Mouse (Mus musculus) limb, embryonic 12.5 days (tissue): ENCODE measurements at regions not wholly inside any gene's neighbourhood (a gene's known extent, or its start where the extent isn't known, plus 50 kb on each side); places are given as distances from the start of the nearest gene placed in this dataset.

ENCODE experiments used
- ATAC-seq: fragments of 200-750 bp; cut with Nextera tagmentation; 2 replicates; pipeline ENCODE4 v1.8.0; 2017; ENCODE audit warnings: low read depth, moderate TSS enrichment; ENCODE audit not compliant: insufficient number of reproducible peaks, insufficient read depth, low FRiP score, low TSS enrichment
- H3K27ac ChIP-seq: fragments of 300-500 bp; sonication (generic); 2 replicates; pipeline ENCODE4 v1.5.1; 2016; ENCODE audit warnings: mild to moderate bottlenecking, moderate library complexity
- H3K27me3 ChIP-seq: fragments of 300-500 bp; sonication (generic); 2 replicates; pipeline ENCODE4 v1.6.1; 2016; ENCODE audit warnings: mild to moderate bottlenecking, moderate library complexity
- H3K36me3 ChIP-seq: fragments of 300-500 bp; sonication (generic); 2 replicates; pipeline ENCODE4 v1.6.1; 2016; ENCODE audit warnings: mild to moderate bottlenecking, moderate library complexity
- H3K4me1 ChIP-seq: fragments of 300-500 bp; sonication (generic); replicated peaks from 2 replicates; pipeline ENCODE4 v1.6.1; 2016
- H3K4me2 ChIP-seq: fragments of 300-500 bp; sonication (generic); 2 replicates; pipeline ENCODE4 v1.6.1; 2016; ENCODE audit warnings: mild to moderate bottlenecking, moderate library complexity
- H3K4me3 ChIP-seq: fragments of 300-500 bp; sonication (generic); replicated peaks from 2 replicates; pipeline ENCODE4 v1.5.1; 2016; ENCODE audit warnings: mild to moderate bottlenecking
- H3K9ac ChIP-seq: fragments of 300-500 bp; sonication (generic); replicated peaks from 2 replicates; pipeline ENCODE4 v1.6.1; 2016; ENCODE audit warnings: mild to moderate bottlenecking, moderate library complexity
- H3K9me3 ChIP-seq: fragments of 300-500 bp; sonication (generic); 2 replicates; pipeline ENCODE4 v1.6.1; 2016; ENCODE audit warnings: mild to moderate bottlenecking, moderate library complexity
- WGBS: fragments of 180-500 bp; shearing (Covaris S2); methylation state at CpG from one replicate; pipeline ENCODE4 v1.1.7; 2016; 5-methylcytosine and 5-hydroxymethylcytosine counted together

GRCm38 (mm10) chr8:18536059-18536458 is 442.0 kb downstream of the Defb40 start:
- no peaks in the 10 kb centered on the region for H3K36me3 ChIP-seq
- H3K27me3 ChIP-seq: no peaks in the 10 kb centered on the region
- no peak for ATAC-seq
- 75% methylated on average over 2 of the region's 2 CpGs for WGBS
- no peak overlapping the region for H3K27ac ChIP-seq
- no peaks in the 10 kb centered on the region for H3K9me3 ChIP-seq
- H3K4me2 ChIP-seq: no peak overlapping the region
- H3K4me3 ChIP-seq: no peak overlapping the region
- H3K9ac ChIP-seq: no peak overlapping the region
- no peaks in the 10 kb centered on the region for H3K4me1 ChIP-seq

GRCm38 (mm10) chr8:18528120-18528519 is 449.9 kb downstream of the Defb40 start:
- H3K36me3 ChIP-seq: no peaks in the 10 kb centered on the region
- no peak for ATAC-seq
- no peaks in the 10 kb centered on the region for H3K4me1 ChIP-seq
- H3K9ac ChIP-seq: no peak overlapping the region
- no peak overlapping the region for H3K27ac ChIP-seq
- no peak overlapping the region for H3K4me2 ChIP-seq
- WGBS: 86% methylated on average over 6 of the region's 6 CpGs
- no peaks in the 10 kb centered on the region for H3K27me3 ChIP-seq
- no peaks in the 10 kb centered on the region for H3K9me3 ChIP-seq
- H3K4me3 ChIP-seq: no peak overlapping the region

GRCm38 (mm10) chr8:18512409-18512808 is 465.6 kb downstream of the Defb40 start:
- no peaks in the 10 kb centered on the region for H3K36me3 ChIP-seq
- no peak overlapping the region for H3K27ac ChIP-seq
- no peaks in the 10 kb centered on the region for H3K27me3 ChIP-seq
- no peak for ATAC-seq
- no peak overlapping the region for H3K4me3 ChIP-seq
- H3K9me3 ChIP-seq: no peaks in the 10 kb centered on the region
- 66% methylated on average over 2 of the region's 2 CpGs for WGBS
- H3K4me2 ChIP-seq: no peak overlapping the region
- H3K9ac ChIP-seq: no peak overlapping the region
- H3K4me1 ChIP-seq: no peaks in the 10 kb centered on the region

- Histone ChIP-seq H3K36me3 (no peaks in the 10 kb centered on the region), H3K9me3 (no peaks in the 10 kb centered on the region), H3K9ac (no peak overlapping the region), H3K27ac (no peak overlapping the region), H3K4me3 (no peak overlapping the region), H3K4me2 (no peak overlapping the region), H3K27me3 (no peaks in the 10 kb centered on the region), H3K4me1 (no peaks in the 10 kb centered on the region)
- 85% methylated on average over 13 of the region's 13 CpGs for WGBS
- ATAC-seq: no peak
Observed at GRCm38 (mm10) chr8:18506158-18507022, 471.7 kb downstream of the Defb40 start.

GRCm38 (mm10) chr8:18490620-18491019 is 487.4 kb downstream of the Defb40 start:
- WGBS: 83% methylated on average over 5 of the region's 5 CpGs
- H3K9me3 ChIP-seq: no peaks in the 10 kb centered on the region
- H3K4me3 ChIP-seq: no peak overlapping the region
- ATAC-seq: no peak
- no peaks in the 10 kb centered on the region for H3K4me1 ChIP-seq
- no peaks in the 10 kb centered on the region for H3K36me3 ChIP-seq
- no peaks in the 10 kb centered on the region for H3K27me3 ChIP-seq
- H3K4me2 ChIP-seq: no peak overlapping the region
- H3K9ac ChIP-seq: no peak overlapping the region
- H3K27ac ChIP-seq: no peak overlapping the region

GRCm38 (mm10) chr8:18480081-18480480 is 498.0 kb downstream of the Defb40 start:
- Histone ChIP-seq H3K4me3 (no peak overlapping the region), H3K27ac (no peak overlapping the region), H3K27me3 (no peaks in the 10 kb centered on the region), H3K36me3 (no peaks in the 10 kb centered on the region), H3K9me3 (no peaks in the 10 kb centered on the region), H3K9ac (no peak overlapping the region), H3K4me2 (no peak overlapping the region), H3K4me1 (no peaks in the 10 kb centered on the region)
- 75% methylated on average over 3 of the region's 3 CpGs for WGBS
- ATAC-seq: no peak

GRCm38 (mm10) chr8:18478166-18478565 is 499.9 kb downstream of the Defb40 start:
- no peak for ATAC-seq
- WGBS: 89% methylated on average over 4 of the region's 4 CpGs
- Histone ChIP-seq H3K36me3 (no peaks in the 10 kb centered on the region), H3K27ac (no peak overlapping the region), H3K27me3 (no peaks in the 10 kb centered on the region), H3K4me1 (no peaks in the 10 kb centered on the region), H3K9ac (no peak overlapping the region), H3K9me3 (no peaks in the 10 kb centered on the region), H3K4me2 (no peak overlapping the region), H3K4me3 (no peak overlapping the region)

GRCm38 (mm10) chr8:18467511-18467910 is 510.5 kb downstream of the Defb40 start:
- Histone ChIP-seq H3K9ac (no peak overlapping the region), H3K36me3 (no peaks in the 10 kb centered on the region), H3K9me3 (no peaks in the 10 kb centered on the region), H3K27me3 (no peaks in the 10 kb centered on the region), H3K4me3 (no peak overlapping the region), H3K4me1 (no peaks in the 10 kb centered on the region), H3K4me2 (no peak overlapping the region), H3K27ac (no peak overlapping the region)
- ATAC-seq: no peak
- 70% methylated on average over 7 of the region's 7 CpGs for WGBS

- Histone ChIP-seq H3K9me3 (no peaks in the 10 kb centered on the region), H3K4me1 (no peaks in the 10 kb centered on the region), H3K9ac (no peak overlapping the region), H3K36me3 (no peaks in the 10 kb centered on the region), H3K4me2 (no peak overlapping the region), H3K27me3 (no peaks in the 10 kb centered on the region; the same call in 1 of the 2 replicates), H3K27ac (no peak overlapping the region), H3K4me3 (no peak overlapping the region)
- 63% methylated on average over 4 of the region's 4 CpGs for WGBS
- ATAC-seq: no peak
Observed at GRCm38 (mm10) chr8:18460609-18461008, 517.4 kb downstream of the Defb40 start.

GRCm38 (mm10) chr8:18457470-18457869 is 520.6 kb downstream of the Defb40 start:
- no peak overlapping the region for H3K4me3 ChIP-seq
- no peak overlapping the region for H3K4me2 ChIP-seq
- no peaks in the 10 kb centered on the region for H3K9me3 ChIP-seq
- no peak overlapping the region for H3K9ac ChIP-seq
- H3K27me3 ChIP-seq: no peaks in the 10 kb centered on the region; the same call in 1 of the 2 replicates
- H3K27ac ChIP-seq: no peak overlapping the region
- no peaks in the 10 kb centered on the region for H3K36me3 ChIP-seq
- no peak for ATAC-seq
- no peaks in the 10 kb centered on the region for H3K4me1 ChIP-seq
- 85% methylated on average over 6 of the region's 6 CpGs for WGBS

GRCm38 (mm10) chr8:18449015-18449414 is 529.0 kb downstream of the Defb40 start:
- Histone ChIP-seq H3K4me2 (no peak overlapping the region), H3K9ac (no peak overlapping the region), H3K27me3 (no peaks in the 10 kb centered on the region), H3K9me3 (no peaks in the 10 kb centered on the region), H3K4me3 (no peak overlapping the region), H3K4me1 (no peaks in the 10 kb centered on the region), H3K27ac (no peak overlapping the region), H3K36me3 (no peaks in the 10 kb centered on the region)
- WGBS: 82% methylated on average over 3 of the region's 3 CpGs
- no peak for ATAC-seq

- ATAC-seq: no peak
Observed at GRCm38 (mm10) chr8:18442212-18442611, 535.8 kb downstream of the Defb40 start.

More at GRCm38 (mm10) chr8:18442212-18442611, 535.8 kb downstream of the Defb40 start:
- Histone ChIP-seq H3K4me3 (no peak overlapping the region), H3K36me3 (no peaks in the 10 kb centered on the region), H3K4me2 (no peak overlapping the region), H3K9me3 (peaks cover 3% of the 10 kb centered on the region; the same call in 1 of the 2 replicates), H3K27ac (no peak overlapping the region), H3K27me3 (no peaks in the 10 kb centered on the region), H3K9ac (no peak overlapping the region), H3K4me1 (no peaks in the 10 kb centered on the region)
- 69% methylated on average over 3 of the region's 3 CpGs for WGBS
